Mouse (Mus musculus): ENCODE measurements around the gene Stkld1.

DNA sequence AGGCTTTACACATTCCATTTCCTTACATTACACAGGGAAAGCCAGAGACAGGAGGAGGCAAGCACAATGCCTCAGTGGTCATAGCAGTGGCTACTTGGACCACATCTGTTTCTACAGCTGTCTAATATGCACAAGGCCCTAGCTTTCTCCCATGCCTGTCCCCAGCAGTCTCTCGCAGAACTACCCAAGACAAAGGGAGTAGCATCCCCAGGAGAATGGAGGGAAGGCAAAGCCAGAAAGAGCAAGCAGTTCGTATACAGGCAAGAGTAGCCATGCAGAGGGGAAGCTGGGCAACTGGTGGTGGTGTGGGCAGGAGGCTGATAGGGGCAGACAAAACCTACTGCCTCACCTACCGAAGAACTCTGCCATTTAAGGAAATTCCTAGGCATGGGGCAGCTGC is 27.4 kb upstream of the Stkld1 start:
- TF ChIP-seq GATA1 (IDR thresholded peaks at IDR 0.05; ENCODE audit: borderline replicate concordance, low read length) (no peak), FLI1 (IDR thresholded peaks at IDR 0.05; ENCODE audit: low read length) (no peak)

All from megakaryocyte, embryonic 14.5 days (primary cell).